Mouse (Mus musculus): ENCODE measurements around the gene Adgrg6.

- TF ChIP-seq GATA1 (IDR thresholded peaks at IDR 0.05; ENCODE audit: borderline replicate concordance, low read length) (no peak), FLI1 (IDR thresholded peaks at IDR 0.05; ENCODE audit: low read length) (no peak)
Observed at GRCm38 (mm10) chr10:14527765-14528164, 17.7 kb downstream of the Adgrg6 start.

Measured in megakaryocyte, embryonic 14.5 days (primary cell).